Mouse (Mus musculus): ENCODE results near the gene Amz2.

GRCm38 (mm10) chr11:109425392-109426271 lies at the start of gene Amz2:
- TF ChIP-seq CTCF (IDR thresholded peaks at IDR 0.05; ENCODE audit: low read depth, low read length) = peak; percentile 90
- peak; percentile 81 for TF ChIP-seq POLR2A (IDR thresholded peaks at IDR 0.05; ENCODE audit: extremely low read depth, insufficient read depth, low read length)
